Mouse (Mus musculus) bone marrow, adult 2 months (tissue): ENCODE measurements around the gene Meis2.

Experiments
- CTCF ChIP-seq: fragments of 200-500 bp; IDR thresholded peaks from 2 replicates; pipeline ENCODE4 v1.5.1; 2011; ENCODE audit warnings: low read length, control low read depth; ENCODE audit not compliant: control insufficient read depth, insufficient read depth
- POLR2A ChIP-seq: fragments of 200-500 bp; IDR thresholded peaks from 2 replicates; pipeline ENCODE4 v1.6.1; 2011; ENCODE audit warnings: low read depth, mild to moderate bottlenecking, control low read depth, low read length, borderline replicate concordance; ENCODE audit not compliant: control insufficient read depth

- TF ChIP-seq POLR2A (no peak), CTCF (no peak)
Measured at GRCm38 (mm10) chr2:115937896-115938295, 127.7 kb downstream of the Meis2 start.
